Mouse (Mus musculus): Measurements from ENCODE around the gene Wnt3. TPM values are rescaled to one million over a fixed set of nuclear protein-coding genes. Genes with fewer than 3 reads are reported as not detected.

The Wnt3 gene
- polyA plus RNA-seq, 1 experiment from 2014 or later: 9.8 TPM

DNA sequence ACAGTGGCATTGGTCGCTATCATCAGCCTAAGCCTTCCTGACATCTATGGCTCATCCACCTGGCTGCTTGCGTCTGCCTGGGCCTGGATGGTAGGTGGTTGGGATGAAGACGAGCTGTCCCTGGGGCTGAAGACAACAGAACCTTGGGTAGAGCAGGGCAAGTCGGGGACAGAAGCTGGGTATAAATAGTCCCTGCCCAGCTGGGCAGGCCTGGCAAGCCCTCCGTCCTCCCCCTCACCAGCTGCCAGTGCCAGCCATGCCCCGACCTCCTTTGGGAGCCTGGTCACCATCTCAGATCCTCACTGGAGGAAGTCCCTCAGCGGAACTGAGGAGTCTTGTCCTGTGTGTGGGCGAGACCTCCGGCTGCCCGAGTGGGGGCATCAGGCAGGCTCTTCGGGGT lies 30.2 kb downstream of the Wnt3 start:
- H3K9ac ChIP-seq (ENCODE audit: low read depth, low read length): no peak overlapping the region
- WGBS: 88% methylated on average over 11 of the region's 11 CpGs
- ATAC-seq (ENCODE audit: low FRiP score) (no peak), DNase-seq (ENCODE audit: low spot score) (no peak)
- H3K27me3 ChIP-seq (ENCODE audit: control insufficient read depth, insufficient read depth, low read length): peaks cover 7% of the 10 kb centered on the region; the same call in 1 of the 2 replicates
- H3K9me3 ChIP-seq (ENCODE audit: control insufficient read depth, low read length): no peaks in the 10 kb centered on the region
- peaks cover 12% of the 10 kb centered on the region; the same call in 1 of the 2 replicates for H3K4me1 ChIP-seq (replicated peaks; ENCODE audit: control insufficient read depth, insufficient read depth, low read length)
- no peak overlapping the region for H3K27ac ChIP-seq (ENCODE audit: low read depth, low read length)
- no peak overlapping the region for H3K4me3 ChIP-seq (ENCODE audit: low read depth, low read length)
- no peaks in the 10 kb centered on the region for H3K36me3 ChIP-seq (ENCODE audit: control insufficient read depth, insufficient read depth, low read length)
- H3K4me2 ChIP-seq (replicated peaks; ENCODE audit: low read depth, low read length): no peak overlapping the region

DNA sequence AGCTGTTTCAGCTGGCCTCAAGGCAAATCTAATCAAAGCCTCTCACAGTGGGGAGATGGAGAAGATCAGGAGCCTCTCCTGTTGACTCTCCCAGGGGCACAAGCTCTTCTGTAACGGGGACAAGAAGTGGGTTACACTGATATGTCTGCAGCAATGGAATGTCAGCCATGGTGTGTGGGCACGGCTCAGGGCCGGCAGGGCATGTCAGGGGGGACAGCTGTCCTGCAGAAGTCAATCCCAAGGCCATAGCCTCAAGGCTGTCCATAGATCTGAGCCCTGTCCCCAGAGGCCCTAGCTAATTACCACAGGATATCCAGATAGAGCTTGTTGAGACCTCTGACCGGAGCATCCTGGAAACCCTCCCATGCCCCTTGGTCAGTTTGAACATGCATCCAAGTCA lies 30.9 kb downstream of the Wnt3 start:
- ATAC-seq (ENCODE audit: low FRiP score): no peak
- no peak for DNase-seq (ENCODE audit: low spot score)
- Histone ChIP-seq H3K36me3 (ENCODE audit: control insufficient read depth, insufficient read depth, low read length) (no peaks in the 10 kb centered on the region), H3K27ac (ENCODE audit: low read depth, low read length) (no peak overlapping the region), H3K27me3 (ENCODE audit: control insufficient read depth, insufficient read depth, low read length) (peaks cover 12% of the 10 kb centered on the region; the same call in 1 of the 2 replicates), H3K4me2 (replicated peaks; ENCODE audit: low read depth, low read length) (no peak overlapping the region), H3K9ac (ENCODE audit: low read depth, low read length) (no peak overlapping the region), H3K4me3 (ENCODE audit: low read depth, low read length) (no peak overlapping the region), H3K9me3 (ENCODE audit: control insufficient read depth, low read length) (no peaks in the 10 kb centered on the region), H3K4me1 (replicated peaks; ENCODE audit: control insufficient read depth, insufficient read depth, low read length) (peaks cover 14% of the 10 kb centered on the region; the same call in 1 of the 2 replicates)
- WGBS: 57% methylated on average over 4 of the region's 4 CpGs

DNA sequence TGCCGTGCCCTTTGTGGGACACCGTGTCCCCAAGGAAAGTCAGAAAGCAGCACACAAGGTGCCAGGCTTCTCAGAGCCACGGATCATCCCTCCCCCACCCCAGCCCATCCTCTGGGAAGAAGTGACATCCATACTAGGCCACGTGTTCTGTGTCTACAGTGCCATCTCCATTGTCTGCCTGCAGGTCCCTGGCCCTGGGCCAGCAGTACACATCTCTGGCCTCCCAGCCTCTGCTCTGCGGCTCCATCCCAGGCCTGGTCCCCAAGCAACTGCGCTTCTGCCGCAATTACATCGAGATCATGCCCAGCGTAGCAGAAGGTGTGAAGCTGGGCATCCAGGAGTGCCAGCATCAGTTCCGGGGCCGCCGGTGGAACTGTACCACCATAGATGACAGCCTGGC lies 34.0 kb downstream of the Wnt3 start:
- peaks cover 19% of the 10 kb centered on the region for H3K4me1 ChIP-seq (replicated peaks; ENCODE audit: control insufficient read depth, insufficient read depth, low read length)
- no peak for DNase-seq (ENCODE audit: low spot score)
- peak; percentile 50; the same call in 1 of the 2 replicates for ATAC-seq (ENCODE audit: low FRiP score)
- H3K4me3 ChIP-seq (ENCODE audit: low read depth, low read length): no peak overlapping the region
- no peaks in the 10 kb centered on the region for H3K9me3 ChIP-seq (ENCODE audit: control insufficient read depth, low read length)
- peak overlapping the region; percentile 83 for H3K27ac ChIP-seq (ENCODE audit: low read depth, low read length)
- no peak overlapping the region for H3K9ac ChIP-seq (ENCODE audit: low read depth, low read length)
- no peaks in the 10 kb centered on the region for H3K36me3 ChIP-seq (ENCODE audit: control insufficient read depth, insufficient read depth, low read length)
- peak overlapping the region; percentile 92; the same call in 1 of the 2 replicates for H3K4me2 ChIP-seq (replicated peaks; ENCODE audit: low read depth, low read length)
- H3K27me3 ChIP-seq (ENCODE audit: control insufficient read depth, insufficient read depth, low read length): peaks cover 29% of the 10 kb centered on the region; the same call in 1 of the 2 replicates
- 46% methylated on average over 12 of the region's 12 CpGs for WGBS

DNA sequence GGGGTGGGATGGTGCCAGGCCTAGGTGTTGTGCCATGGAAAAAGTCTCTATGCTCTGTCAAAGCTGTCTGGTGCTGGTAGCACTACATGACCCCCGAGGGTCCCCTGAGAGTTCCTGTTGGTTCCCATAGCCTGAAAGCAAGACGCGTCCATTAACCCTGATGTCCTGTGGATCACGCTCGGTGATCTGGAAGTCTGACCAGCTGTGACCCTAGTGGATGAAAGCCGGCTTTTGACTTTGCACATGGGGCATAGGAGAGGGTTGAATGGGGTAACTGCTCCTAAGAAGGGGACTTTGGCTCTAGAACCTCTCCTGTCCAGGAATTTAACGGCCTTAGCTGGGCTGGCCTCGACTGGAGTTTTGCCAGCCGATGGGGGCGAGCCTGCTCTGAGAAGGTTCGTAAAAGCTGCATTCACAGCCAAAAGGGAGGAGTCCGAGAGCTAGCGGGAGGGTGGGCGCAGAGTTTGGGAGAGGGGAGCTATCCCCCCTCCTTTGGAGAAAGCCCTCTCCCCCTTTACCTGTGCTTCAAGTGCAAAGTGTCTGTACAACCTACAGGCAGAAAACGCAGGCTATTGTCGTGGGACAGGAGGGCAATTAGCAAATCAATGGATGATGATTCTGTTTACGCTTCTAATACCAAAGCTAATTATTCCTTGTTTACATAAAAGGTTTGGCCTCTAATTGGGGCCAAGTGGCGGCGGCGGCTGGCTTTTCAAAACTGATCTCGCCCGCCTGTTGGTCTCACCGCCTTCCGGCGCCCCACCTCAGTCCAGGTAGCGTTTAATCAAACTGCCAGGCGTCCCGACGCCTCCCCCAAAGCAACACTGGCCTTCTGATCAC lies 35.0 kb downstream of the Wnt3 start:
- Histone ChIP-seq H3K9me3 (ENCODE audit: control insufficient read depth, low read length) (no peaks in the 10 kb centered on the region), H3K27ac (ENCODE audit: low read depth, low read length) (peak overlapping the region; percentile 83), H3K9ac (ENCODE audit: low read depth, low read length) (peak overlapping the region; percentile 75), H3K4me3 (ENCODE audit: low read depth, low read length) (peak overlapping the region; percentile 47), H3K36me3 (ENCODE audit: control insufficient read depth, insufficient read depth, low read length) (no peaks in the 10 kb centered on the region), H3K27me3 (ENCODE audit: control insufficient read depth, insufficient read depth, low read length) (peaks cover 29% of the 10 kb centered on the region; the same call in 1 of the 2 replicates), H3K4me1 (replicated peaks; ENCODE audit: control insufficient read depth, insufficient read depth, low read length) (peaks cover 19% of the 10 kb centered on the region), H3K4me2 (replicated peaks; ENCODE audit: low read depth, low read length) (peak overlapping the region; percentile 92)
- DNase-seq (ENCODE audit: low spot score): peak; percentile 69
- ATAC-seq (ENCODE audit: low FRiP score): no peak
- WGBS: 2% methylated on average over 29 of the region's 29 CpGs

DNA sequence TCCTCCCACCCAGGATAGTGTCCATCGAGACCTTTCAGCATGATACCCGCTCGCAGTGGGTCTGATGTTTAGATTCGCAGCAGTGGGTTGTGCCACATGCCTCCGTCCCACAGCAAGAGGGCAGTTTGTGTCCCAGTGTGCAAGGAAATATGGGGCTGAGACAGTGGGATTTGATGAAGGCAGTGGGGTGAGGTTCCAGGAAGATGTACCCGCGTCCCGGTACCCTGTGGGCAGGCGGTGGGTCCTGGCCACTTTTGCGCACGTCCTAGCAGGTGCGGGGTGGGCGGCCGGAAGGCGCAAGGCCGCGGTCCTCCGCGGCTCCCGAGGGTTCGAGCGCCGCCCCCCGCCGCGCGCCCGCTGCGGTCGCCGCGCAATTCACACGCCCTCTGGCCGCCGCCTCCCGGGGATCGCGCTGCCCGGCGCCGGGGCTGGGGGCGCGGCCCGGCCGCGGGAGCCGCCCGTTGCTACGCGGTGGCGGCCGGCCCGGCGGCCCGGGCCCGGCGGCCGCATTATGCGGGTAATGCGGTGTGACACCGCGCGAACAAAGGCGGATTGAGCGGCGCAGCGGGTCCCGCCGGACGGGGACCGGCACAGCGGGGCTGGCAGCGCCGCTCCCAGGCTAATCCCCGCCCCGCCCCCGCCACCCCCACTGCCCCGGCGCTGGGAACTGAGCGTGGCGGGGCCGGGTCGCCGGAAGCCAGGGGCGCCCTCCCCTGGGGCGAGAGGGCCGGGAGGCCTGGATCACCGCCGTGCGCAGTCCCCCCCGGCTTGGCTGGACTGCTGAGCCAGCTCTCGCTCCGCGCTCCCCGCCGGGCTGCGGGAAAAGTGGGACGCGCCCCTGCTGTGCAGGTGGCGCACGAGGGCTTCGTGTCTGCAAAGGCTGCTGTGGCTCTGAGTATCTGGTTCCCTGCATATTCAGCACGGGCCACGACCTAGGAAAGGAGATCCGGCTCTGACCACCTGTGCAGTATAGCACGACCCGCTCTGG lies 36.0 kb downstream of the Wnt3 start:
- peak; percentile 77 for ATAC-seq (ENCODE audit: low FRiP score)

DNA sequence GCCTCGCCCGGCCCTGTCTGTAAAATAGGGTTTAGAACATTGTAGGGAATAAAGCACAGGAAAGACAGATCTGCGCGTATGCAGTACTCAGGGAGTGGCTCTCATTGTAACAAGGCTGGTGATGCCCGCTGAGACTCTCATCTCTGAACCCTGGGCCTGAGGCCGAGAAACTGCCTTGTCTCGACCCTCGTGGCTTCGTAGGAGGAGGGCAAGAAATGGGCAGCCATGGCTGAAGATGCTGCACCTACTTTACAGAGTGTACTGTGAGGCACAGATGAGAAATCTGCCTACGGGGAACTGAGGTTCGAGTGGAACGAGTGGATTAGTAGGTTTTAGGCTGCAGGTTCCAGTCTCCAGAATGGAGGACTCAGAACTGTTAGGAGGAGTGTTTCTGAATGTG lies 36.7 kb downstream of the Wnt3 start:
- DNase-seq (ENCODE audit: low spot score): no peak
- H3K4me2 ChIP-seq (replicated peaks; ENCODE audit: low read depth, low read length): peak overlapping the region; percentile 92
- H3K27me3 ChIP-seq (ENCODE audit: control insufficient read depth, insufficient read depth, low read length): peaks cover 29% of the 10 kb centered on the region; the same call in 1 of the 2 replicates
- H3K4me3 ChIP-seq (ENCODE audit: low read depth, low read length): peak overlapping the region; percentile 47
- H3K4me1 ChIP-seq (replicated peaks; ENCODE audit: control insufficient read depth, insufficient read depth, low read length): peaks cover 19% of the 10 kb centered on the region
- peak overlapping the region; percentile 83 for H3K27ac ChIP-seq (ENCODE audit: low read depth, low read length)
- H3K36me3 ChIP-seq (ENCODE audit: control insufficient read depth, insufficient read depth, low read length): no peaks in the 10 kb centered on the region
- 12% methylated on average over 12 of the region's 12 CpGs for WGBS
- no peak; the same call in 1 of the 2 replicates for ATAC-seq (ENCODE audit: low FRiP score)
- H3K9ac ChIP-seq (ENCODE audit: low read depth, low read length): peak overlapping the region; percentile 75; the same call in 1 of the 2 replicates
- H3K9me3 ChIP-seq (ENCODE audit: control insufficient read depth, low read length): no peaks in the 10 kb centered on the region

More for the DNA sequence above, 36.0 kb downstream of the Wnt3 start:
- Histone ChIP-seq H3K4me1 (replicated peaks; ENCODE audit: control insufficient read depth, insufficient read depth, low read length) (peaks cover 19% of the 10 kb centered on the region), H3K27me3 (ENCODE audit: control insufficient read depth, insufficient read depth, low read length) (peaks cover 29% of the 10 kb centered on the region; the same call in 1 of the 2 replicates), H3K9ac (ENCODE audit: low read depth, low read length) (peak overlapping the region; percentile 75), H3K4me2 (replicated peaks; ENCODE audit: low read depth, low read length) (peak overlapping the region; percentile 92), H3K36me3 (ENCODE audit: control insufficient read depth, insufficient read depth, low read length) (no peaks in the 10 kb centered on the region), H3K27ac (ENCODE audit: low read depth, low read length) (peak overlapping the region; percentile 83), H3K4me3 (ENCODE audit: low read depth, low read length) (peak overlapping the region; percentile 47), H3K9me3 (ENCODE audit: control insufficient read depth, low read length) (no peaks in the 10 kb centered on the region)
- peak; percentile 72 for DNase-seq (ENCODE audit: low spot score)
- WGBS: under 1% methylated on average over 76 of the region's 107 CpGs

DNA sequence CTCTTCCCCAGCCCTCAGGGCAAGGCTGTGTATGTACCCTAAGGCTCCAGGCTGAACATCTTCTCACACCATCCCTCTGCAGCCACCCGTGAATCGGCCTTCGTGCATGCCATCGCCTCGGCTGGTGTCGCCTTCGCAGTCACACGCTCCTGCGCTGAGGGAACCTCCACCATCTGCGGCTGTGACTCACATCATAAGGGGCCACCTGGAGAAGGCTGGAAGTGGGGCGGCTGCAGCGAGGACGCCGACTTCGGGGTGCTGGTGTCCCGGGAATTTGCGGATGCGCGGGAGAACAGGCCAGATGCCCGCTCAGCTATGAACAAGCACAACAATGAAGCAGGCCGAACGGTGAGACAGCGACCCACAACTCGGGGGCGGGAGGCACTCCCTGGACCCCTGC lies 37.3 kb downstream of the Wnt3 start:
- Histone ChIP-seq H3K9me3 (ENCODE audit: control insufficient read depth, low read length) (no peaks in the 10 kb centered on the region), H3K27ac (ENCODE audit: low read depth, low read length) (no peak overlapping the region), H3K27me3 (ENCODE audit: control insufficient read depth, insufficient read depth, low read length) (peaks cover 29% of the 10 kb centered on the region; the same call in 1 of the 2 replicates), H3K4me1 (replicated peaks; ENCODE audit: control insufficient read depth, insufficient read depth, low read length) (peaks cover 21% of the 10 kb centered on the region), H3K4me3 (ENCODE audit: low read depth, low read length) (no peak overlapping the region), H3K9ac (ENCODE audit: low read depth, low read length) (no peak overlapping the region), H3K36me3 (ENCODE audit: control insufficient read depth, insufficient read depth, low read length) (no peaks in the 10 kb centered on the region), H3K4me2 (replicated peaks; ENCODE audit: low read depth, low read length) (no peak overlapping the region)
- DNase-seq (ENCODE audit: low spot score) (no peak), ATAC-seq (ENCODE audit: low FRiP score) (no peak)
- WGBS: 53% methylated on average over 25 of the region's 25 CpGs

DNA sequence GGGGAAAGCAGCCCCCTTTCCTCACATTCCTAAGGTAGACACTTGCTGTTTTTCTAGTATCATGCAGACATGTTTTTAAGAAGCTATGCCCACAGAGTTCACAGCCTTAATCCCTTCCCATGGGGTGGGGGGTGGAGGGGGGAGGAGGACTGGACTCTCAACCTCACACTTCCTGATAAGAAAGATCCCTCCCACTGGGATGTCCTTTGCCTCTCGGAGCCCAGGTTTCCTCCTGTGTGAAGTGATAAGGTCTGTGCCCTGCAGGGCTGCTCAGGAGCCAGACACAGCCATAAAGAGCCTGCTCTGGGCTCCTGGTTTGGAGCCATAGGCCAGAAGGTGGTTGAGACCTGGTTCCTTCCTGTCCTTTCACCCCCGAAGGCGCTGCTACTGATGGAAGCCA lies 40.9 kb downstream of the Wnt3 start:
- no peak overlapping the region for H3K27ac ChIP-seq (ENCODE audit: low read depth, low read length)
- H3K36me3 ChIP-seq (ENCODE audit: control insufficient read depth, insufficient read depth, low read length): no peaks in the 10 kb centered on the region
- H3K9me3 ChIP-seq (ENCODE audit: control insufficient read depth, low read length): no peaks in the 10 kb centered on the region
- WGBS: 51% methylated on average over 3 of the region's 3 CpGs
- H3K4me3 ChIP-seq (ENCODE audit: low read depth, low read length): no peak overlapping the region
- no peak overlapping the region for H3K9ac ChIP-seq (ENCODE audit: low read depth, low read length)
- no peak for DNase-seq (ENCODE audit: low spot score)
- H3K4me2 ChIP-seq (replicated peaks; ENCODE audit: low read depth, low read length): no peak overlapping the region
- no peak for ATAC-seq (ENCODE audit: low FRiP score)
- H3K27me3 ChIP-seq (ENCODE audit: control insufficient read depth, insufficient read depth, low read length): peaks cover 16% of the 10 kb centered on the region; the same call in 1 of the 2 replicates
- peaks cover 6% of the 10 kb centered on the region for H3K4me1 ChIP-seq (replicated peaks; ENCODE audit: control insufficient read depth, insufficient read depth, low read length)

All from hindbrain, embryonic 11.5 days (tissue).